Mouse (Mus musculus) embryo, embryonic 10.5 days (tissue): ENCODE data around the gene Dlx4.
A peak's percentile ranks its signal among the peaks of the same experiment; 100 is the strongest.

Experiments used
- DNase-seq: peaks from one replicate; pipeline ENCODE4 v3.0.0-alpha.2; 2015; ENCODE audit warnings: low spot score

The Dlx4 gene

DNA sequence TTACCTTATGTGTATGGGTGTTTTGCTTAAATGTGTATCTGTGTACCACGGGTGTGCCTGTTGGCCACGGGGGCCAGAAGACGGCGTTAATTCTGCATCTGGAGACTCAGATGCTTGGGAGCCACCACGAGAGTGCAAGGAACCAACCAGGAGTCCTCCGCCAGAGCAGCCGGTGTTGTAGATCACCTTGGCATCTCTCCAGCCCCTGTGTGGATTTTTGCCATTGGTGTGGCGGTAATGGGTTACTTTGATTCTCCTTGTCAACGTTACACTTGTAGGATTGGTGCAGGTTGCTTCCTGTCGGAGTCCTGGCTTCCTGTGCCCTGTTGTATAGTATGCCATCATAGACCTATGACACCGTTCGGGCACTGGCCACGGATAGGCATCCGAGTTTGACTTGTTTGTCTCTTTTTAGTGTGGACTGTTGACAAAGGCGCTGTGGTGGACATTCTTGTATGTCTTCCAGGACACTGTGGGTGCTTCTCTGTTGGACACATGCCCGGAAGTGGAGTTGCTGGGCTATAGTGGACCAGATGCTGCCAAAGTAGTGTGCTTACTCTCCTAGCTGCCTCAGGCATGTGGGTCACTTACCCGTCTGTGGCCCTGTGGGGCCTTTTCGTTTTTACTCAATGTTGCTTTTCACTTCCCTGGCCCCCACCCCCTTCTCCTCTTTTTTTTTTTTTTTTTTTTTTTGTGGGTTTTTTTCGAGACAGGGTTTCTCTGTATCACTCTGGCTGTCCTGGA lies 43.7 kb downstream of the Dlx4 start:
- DNase-seq, result no peak

DNA sequence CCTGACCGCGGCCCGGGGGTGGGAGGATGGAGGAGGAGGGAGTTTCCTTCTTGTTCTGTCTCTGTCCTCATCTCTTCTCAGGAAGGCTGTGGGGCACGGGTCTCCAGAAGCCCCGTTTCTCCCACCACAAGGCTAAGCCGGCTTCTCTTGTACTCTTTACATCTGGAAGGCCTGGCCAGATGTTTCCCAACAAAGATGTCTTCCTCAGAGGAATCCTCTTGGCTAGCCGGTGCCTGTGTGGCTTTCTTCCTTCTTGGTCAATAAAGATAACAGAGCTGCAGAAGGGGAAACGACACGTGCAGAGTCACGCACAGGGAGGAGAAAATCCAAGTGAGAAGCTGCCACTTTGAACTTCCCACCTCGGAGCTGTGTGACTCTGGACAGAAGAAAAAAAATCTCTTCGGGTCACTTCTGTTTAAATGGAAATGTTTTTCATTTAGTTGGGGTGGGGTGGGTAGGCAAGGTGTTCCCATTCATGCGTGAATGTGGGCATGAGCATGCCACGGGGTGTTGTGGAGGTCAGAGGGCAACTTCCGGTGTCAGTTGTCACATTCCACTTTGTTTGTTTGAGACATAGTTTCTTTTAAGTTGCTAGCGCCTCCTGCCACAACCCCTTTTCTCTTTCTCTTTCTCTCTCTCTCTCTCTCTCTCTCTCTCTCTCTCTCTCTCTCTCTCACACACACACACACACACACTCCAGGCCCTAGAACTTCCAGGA lies 44.8 kb downstream of the Dlx4 start:
- DNase-seq, result no peak

- peak; percentile 57 for DNase-seq
Measured at GRCm38 (mm10) chr11:95100393-95100792, 45.7 kb downstream of the Dlx4 start.

DNA sequence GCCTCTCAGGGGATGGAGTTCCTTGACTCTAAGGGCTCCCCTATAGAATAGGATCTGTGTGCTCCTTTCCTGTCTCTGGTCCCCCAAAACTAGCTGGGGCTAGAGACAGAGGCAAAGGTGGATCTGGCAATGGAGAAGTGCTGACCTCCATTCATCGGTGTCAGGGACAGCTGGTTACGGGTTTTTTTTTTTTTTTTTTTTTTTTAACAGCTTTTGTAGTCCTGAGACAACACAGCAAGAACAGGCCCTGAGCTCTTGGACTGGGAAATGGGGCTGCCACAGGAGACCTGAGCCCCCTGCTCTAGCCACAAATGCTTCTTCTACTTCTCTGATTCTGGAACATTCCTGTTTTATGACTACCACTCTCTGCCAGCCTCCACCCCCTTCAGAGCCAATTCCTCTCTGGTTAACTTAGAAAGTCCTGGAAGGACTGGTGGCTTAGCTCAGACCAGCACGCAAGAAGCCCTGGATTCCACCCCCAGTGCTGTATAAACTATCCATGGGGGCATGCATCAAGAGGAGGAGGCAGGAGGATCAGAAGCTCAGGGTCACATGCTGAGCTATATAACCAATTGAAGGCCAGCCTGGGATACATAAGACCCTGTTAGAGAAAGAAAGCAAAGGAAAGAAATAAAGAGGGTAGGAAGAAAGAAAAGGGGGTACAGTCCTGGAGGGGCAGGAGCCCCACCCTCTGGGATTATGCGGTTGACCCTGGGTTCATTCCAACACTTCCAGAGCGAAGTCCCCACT lies 47.5 kb downstream of the Dlx4 start:
- no peak for DNase-seq

- DNase-seq, result no peak
Measured at GRCm38 (mm10) chr11:95097889-95098288, 48.2 kb downstream of the Dlx4 start.

- DNase-seq, result no peak
Measured at GRCm38 (mm10) chr11:95096608-95097373, 49.3 kb downstream of the Dlx4 start.

DNA sequence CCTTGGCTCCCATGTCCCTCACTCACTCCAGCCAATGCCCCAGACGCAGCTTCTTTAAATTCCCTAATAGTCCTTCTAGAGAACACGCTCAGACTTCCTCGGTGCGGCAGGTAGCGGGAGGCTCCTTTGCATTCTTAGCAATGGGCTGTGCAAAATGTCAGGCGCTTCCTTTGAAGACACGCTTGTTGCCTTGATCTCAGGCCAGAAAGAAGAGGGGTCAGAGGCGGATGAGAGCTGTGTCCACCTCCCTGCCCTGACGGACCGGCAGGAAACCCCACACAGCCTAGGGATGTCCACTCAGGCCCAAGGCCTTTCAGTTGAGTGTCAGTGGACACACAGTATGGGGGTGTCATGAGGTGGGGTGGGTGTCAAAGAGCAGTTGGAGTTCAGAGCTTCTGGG lies 50.5 kb downstream of the Dlx4 start:
- no peak for DNase-seq

- no peak for DNase-seq
Measured at GRCm38 (mm10) chr11:95093077-95093476, 53.0 kb downstream of the Dlx4 start.
